ENCODE assay signal across 1 mouse cellular context in genomic region chr7:112023150-112023600, GRCm38 (mm10).
TF ChIP-seq lines count a peak whose summit lies in the region.

Gene Usp47 (plus strand): TSS chr7:112023504.

TF ChIP-seq in MEL, 35 proteins besides CTCF, POLR2A, EP300 and RAD21 (continued from another document):
- TF ChIP-seq MYB (IDR thresholded peaks at IDR 0.05; ENCODE audit: low read depth, low read length): no peak
- no peak for TF ChIP-seq ZKSCAN1 (IDR thresholded peaks at IDR 0.05; ENCODE audit: low read depth, low read length)
- peak; percentile 91 for TF ChIP-seq CHD2 (IDR thresholded peaks at IDR 0.05; ENCODE audit: low read length)
- TF ChIP-seq ZC3H11A (IDR thresholded peaks at IDR 0.05; ENCODE audit: low read depth, low read length): 0 out of 2 replicates have a peak, but pooled peaks have one; percentile 3
TF ChIP-seq in MEL: peak in this region for 11.
